Mouse (Mus musculus) monocyte, adult 5-6 weeks (primary cell): ENCODE results near the gene Zbtb20. TPM values are rescaled to one million over a fixed set of nuclear protein-coding genes. Genes with fewer than 3 reads are reported as not detected.

ENCODE experiments used
- ATAC-seq: fragments of 153-309, 156-312 bp; replicated peaks from 2 replicates; pipeline ENCODE4 v1.8.0; 2017; ENCODE audit warnings: mild to moderate bottlenecking; ENCODE audit not compliant: low TSS enrichment, insufficient number of reproducible peaks, severe bottlenecking, poor library complexity, low FRiP score
- total RNA-seq: library from RNA; stranded (forward); fragments of 200-1000, 200-491, 200-594 nt; gene quantifications from 3 replicates; pipeline ENCODE4 v1.2.3, GENCODE M21; 2017

Gene Zbtb20
- total RNA-seq, 1 experiment from 2014 or later: 9.1 TPM

DNA sequence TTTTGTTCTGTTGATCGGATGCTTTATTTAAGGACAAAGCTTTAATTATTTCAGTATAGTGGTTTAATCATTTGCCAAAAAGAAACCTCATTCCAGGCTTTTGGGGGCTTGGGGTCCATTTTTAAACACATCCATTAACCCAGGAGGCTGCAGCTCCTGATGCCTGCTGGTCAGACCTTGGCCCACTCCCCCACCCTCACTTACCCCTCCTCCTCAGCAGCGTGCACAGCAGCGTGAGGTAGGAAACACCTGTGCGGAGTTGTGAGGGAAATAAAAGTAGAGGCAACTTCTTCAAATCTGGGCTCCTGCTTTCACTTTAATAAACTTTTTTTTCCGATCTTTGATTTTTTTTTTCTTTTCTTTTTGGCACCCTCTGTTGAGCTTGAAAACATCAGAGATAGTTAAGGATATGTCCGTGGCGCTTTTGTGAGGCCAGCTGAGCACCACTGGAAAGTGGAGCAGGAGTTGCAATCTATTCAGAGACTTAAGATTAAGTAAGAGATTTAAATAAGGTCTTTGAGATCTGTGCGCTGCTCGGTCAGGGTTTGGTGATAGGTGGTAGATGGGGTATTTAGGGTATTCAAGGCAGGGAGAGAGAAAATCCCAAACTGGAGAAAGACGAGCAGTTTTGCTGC lies 631.2 kb downstream of the Zbtb20 start:
- no peak for ATAC-seq

DNA sequence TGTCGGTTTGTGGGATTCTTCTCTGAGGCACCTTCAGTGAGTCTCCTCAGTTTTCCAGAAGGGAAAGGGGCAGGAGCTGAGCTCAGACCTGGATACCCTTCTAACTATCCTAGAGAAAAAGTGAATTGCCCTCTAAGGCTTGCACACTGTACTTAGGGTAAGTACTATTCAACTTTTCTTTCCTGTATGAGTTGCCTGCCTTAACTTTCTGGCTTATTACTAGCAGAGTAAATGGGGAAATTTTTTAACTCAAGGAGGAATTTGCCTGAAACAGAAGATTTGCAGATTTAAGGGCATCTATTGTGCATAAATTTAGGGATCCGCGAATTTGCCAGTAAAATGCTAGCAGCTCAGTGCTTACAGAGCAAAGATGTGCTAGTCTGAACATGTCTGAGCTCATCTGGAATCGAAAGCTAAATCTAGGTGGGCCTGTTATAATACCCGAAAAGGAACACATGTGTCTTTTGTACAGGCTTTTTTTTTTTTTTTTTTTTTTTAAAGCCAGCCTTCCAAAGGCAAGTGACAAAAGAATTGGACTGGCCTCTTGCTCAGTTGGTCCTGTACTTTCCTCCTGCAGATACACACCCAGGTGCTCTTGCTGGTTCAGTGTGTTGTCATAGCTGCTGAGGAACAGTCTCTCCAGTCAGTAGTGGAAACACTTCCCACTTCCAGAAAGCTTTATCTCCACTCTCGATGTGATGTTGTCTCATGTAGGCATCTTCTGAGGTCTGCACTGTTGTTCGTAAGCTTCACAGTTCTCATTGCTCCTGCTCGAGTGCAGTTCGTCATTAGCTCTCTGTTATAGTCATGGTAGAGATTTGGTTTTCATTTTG lies 632.7 kb downstream of the Zbtb20 start:
- no peak for ATAC-seq

DNA sequence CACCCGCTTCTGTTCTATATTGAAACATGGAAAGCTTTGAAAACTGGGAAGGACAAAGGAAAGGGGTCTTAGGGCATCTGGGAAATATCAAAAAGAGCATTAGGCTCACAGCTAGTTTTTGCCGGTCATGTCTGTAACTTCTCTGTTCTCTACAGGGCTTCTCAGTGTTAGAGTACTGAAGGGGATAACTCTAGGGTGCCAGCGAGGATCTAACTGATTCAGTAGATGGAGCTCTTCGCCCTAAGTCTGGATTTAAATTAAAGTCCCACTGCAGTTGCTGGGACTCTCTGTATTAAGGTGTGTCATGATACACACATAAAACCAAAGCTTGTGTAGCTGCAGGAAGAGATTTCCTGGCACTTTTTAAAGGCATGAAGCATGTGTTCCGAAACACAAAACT lies 634.8 kb downstream of the Zbtb20 start:
- ATAC-seq: no peak

DNA sequence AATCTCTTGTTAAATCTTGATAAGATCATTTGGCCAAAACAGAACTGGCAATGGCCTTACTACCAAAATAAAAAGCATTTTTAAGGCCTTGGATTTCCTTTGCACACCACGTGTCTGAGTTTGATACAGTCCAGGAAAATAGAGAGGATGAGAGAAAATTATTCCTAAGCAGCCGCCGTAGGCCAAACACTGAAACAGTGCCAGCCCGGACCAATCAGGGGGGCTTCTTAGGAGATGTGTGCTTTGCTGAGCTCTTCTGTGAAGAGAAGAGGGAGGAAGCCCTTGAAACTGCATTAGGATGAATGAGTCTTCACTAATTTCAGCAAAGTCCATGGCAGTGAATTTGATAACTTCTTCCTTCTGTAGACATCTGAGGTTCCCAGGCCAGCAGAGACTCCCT lies 635.9 kb downstream of the Zbtb20 start:
- ATAC-seq: no peak

DNA sequence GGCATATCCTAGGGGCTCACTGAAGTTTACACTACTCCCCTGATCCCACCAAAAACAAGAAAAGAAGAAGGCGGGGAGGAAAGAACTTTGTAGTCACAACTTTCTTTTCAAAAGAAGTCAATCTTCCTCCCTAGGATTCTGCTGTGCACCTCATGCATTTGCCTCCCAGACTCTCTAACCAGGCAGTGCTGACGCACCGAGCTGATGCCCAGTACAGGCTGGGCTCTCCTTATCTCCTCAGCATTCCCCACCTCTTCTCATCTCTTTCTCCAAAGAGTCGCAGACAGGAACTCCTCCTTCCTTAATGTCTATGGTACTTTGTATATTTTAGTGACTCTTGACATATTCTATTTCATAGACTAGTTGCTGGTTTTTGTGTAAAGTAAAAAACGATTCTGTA lies 638.3 kb downstream of the Zbtb20 start:
- ATAC-seq: no peak

DNA sequence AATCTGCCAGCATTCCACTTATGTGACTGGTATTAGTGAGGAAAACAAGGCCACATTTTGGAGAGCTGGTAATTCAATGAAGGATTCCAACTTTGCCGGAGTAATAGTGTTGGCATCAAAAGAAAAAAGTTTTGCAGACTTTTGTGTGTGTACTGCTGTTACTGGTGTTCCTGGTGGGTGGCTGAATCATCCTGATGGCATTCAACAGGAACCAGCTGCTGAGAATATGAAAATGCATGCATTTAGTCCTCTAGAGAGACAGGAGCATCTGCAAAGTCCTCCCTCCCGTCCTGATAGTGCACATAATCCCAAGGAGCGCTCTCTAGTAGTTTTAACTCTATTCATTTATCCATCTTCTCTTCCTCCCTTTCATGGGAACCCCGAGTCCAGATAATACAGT lies 639.9 kb downstream of the Zbtb20 start:
- ATAC-seq: no peak

DNA sequence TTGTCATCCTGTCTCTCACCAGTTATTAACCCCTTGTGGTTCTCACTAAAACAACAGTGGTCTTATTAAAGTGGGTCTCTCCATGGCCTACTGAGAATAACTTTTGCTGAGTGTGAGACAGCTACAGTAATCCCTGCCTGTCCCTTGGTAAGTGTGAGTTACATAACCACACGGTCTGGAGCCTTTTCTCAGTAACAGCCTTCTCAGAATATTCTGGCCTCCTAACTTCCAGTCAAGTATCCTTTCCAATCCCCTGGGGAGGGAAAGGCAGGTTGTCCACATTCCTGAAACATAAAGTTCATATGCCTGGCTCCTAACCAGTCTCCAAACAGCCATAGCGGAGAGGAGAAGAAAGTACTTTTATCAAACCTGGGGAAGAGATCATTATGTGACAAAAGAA lies 644.6 kb downstream of the Zbtb20 start:
- ATAC-seq: no peak

DNA sequence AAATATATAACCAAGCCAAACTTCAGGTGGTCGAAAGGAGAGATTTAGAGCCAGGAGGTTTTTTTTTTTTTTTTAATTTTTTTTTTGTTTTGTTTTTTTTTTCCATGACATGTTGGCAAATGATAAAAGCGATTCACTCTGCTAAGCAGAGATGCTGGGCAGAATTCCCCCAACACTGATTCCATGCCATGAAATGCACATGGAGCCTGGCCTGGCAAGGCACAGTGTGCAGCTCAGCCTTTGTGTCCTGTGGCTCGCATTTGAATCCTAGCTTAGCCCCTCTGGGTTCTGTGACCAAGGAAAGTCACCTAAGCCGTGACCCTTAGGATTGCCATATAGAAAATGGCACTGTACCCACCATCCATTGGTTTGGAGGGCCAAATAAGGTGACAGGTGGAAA lies 646.8 kb downstream of the Zbtb20 start:
- ATAC-seq: no peak

DNA sequence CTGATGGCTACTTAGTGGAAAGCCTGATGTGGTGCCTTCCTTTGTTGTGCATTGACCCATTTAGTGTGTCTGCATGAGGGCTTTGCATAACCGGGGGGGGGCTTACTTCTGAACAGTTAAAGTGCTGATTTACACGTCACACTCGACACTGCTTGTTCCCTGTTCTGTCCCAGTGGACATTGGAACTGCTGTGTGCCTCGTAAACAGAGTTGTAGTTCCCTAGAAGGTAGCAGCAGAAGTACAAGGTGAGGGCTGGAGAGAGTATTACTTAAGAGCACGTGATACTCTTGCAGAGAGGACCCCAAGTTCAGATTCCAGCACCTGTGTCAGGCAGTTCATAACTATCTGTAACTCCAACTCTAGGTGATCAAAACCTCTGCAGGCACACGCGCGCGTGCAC lies 648.5 kb downstream of the Zbtb20 start:
- ATAC-seq: no peak

DNA sequence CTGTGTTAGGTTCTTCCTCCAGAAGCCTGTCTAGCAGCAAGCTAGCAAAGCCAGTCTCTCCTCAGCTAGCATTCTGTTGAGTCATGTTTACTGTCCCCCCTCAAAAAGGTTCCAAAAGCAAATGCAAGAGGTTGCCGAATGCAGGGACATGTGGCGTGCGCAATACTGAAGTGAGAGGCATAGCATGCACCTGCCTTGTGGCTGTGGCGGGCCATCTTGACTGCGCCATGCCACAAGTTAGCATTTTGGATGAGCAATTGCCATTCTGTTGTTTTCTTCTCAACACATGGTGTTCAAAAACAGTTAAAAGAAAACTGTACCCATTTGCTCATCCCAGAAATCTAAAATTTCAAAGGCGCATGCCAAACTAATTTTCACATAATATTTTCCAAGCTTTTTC lies 649.9 kb downstream of the Zbtb20 start:
- no peak for ATAC-seq

DNA sequence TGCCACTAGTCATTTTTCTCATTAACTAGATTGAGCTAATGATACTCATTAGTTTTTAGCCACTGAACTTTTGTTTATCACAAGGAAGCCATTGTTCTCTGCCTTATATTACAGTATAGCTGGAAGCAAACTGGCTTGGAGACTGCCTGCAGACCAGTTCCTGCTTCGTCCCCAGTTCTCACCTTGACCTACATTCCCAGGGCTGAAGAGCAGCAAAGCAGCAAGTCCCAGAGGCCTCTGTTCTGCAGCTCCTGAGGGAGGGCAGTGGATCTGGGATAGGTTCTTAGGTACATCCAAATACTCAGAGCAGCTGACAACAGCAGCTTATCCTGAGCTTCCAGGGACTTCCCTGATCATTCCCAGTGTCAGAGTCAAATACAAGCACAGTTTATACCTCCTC lies 652.6 kb downstream of the Zbtb20 start:
- ATAC-seq: no peak

DNA sequence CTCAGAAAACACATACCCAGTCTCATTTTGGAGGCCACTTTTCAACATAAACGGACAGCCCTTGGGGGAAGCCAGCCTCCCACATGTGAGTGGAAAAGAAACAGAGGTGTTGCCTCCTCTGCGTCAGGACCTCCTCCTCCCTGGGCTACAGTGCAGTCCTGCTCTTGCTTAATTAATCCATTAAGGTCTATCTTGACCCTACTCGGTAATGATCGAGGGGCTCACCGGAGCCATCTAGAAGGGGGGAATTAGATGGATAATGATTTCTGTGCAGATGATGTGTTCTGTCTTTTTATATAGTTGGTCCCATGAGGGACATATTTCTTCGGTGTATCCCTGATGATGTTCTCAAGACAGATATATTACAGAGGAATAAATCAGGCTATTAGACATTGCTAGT lies 655.6 kb downstream of the Zbtb20 start:
- no peak for ATAC-seq

DNA sequence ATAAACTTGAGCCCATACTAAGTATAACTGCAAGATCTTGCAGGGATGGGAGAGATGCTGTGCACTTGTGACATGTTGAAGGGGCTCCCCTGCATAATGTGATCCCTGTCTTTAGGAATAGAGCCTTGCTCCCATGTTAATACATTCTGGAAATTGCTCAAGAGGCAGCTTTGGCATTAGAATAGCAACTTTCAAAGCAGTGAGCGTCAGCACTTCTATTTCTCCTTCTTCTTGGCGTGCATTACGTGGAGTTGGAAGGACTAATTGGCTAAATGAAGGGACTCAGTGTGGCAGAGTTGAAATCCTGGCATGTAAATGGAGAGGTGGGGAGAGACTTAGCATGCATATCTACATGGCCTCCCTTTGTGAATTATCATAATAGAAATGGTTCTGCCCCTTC lies 658.4 kb downstream of the Zbtb20 start:
- ATAC-seq: no peak

DNA sequence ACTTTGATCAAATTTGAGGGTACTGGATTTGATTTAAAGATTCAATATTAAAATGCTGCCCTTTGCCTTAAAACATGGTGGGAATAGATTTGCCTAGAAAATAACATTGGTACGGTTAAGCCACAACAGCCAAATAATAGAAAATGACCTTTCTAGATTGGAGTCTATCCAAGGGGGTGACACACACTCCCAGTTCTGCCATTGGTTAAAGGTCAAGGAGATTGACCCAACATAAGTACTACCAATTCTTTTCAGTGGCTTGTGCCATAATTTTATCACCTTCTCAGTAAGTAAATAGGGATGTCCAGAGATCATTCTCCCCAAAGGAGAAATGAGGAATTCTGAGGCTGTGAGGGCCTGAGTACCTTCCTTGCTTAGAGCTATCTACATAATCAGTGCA lies 660.2 kb downstream of the Zbtb20 start:
- no peak for ATAC-seq

DNA sequence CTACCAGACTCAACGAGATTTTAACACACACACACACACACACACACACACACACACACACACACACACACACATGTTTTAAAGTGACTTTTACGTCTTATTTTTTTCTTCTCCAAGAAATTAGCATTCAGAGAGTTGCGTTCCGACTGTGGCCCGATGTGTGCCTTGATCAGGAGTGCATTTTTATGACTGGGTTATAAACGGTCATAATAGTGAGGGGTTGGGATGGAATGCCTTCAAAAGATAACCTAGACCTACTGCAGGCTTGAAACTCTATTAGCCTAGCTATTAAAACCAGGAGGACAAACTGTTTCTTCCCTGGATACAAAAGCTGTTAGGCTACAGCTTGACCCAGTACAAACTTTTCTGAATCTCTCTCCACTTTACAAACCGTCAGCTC lies 661.5 kb downstream of the Zbtb20 start:
- no peak for ATAC-seq

DNA sequence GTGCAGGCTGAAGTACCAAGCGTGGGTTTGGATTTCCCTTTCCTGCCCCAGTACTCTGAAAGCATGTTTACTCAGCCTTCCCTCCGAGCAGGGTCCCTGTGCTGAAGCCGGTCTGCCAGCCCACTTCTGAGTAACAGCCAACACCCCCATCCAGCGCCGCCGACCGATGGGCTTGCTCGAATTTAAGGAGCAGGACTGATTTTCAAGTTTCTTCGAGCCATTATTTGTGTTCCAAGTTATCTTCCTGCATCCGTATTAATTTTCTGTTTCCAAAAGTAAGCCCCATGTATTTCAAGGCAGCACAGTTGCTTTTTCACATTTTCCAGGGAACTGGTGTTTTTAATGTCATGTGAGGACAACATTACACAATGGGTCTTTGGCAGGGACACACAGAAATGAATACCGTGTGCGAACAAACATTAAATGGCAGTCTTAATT lies 664.0 kb downstream of the Zbtb20 start:
- no peak for ATAC-seq

DNA sequence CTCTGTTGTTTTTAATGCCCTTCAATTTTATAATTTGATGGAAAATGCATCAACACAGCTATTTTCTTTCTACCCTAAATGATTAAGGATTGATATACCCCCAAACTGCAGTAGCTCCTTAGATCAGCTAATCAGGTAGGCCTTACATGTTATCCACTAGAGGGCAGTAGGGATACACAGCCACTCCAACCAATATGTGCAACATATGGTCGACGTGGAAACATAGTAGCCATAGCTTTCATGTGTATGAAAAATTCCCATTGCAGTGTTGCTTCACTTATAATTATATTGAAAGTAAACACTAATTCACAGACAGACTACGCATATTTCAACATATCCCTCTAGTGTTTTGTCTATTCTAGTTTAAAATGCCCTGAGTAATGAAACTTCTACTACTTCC lies 664.4 kb downstream of the Zbtb20 start:
- ATAC-seq: peak; percentile 85; the same call in 1 of the 2 replicates

DNA sequence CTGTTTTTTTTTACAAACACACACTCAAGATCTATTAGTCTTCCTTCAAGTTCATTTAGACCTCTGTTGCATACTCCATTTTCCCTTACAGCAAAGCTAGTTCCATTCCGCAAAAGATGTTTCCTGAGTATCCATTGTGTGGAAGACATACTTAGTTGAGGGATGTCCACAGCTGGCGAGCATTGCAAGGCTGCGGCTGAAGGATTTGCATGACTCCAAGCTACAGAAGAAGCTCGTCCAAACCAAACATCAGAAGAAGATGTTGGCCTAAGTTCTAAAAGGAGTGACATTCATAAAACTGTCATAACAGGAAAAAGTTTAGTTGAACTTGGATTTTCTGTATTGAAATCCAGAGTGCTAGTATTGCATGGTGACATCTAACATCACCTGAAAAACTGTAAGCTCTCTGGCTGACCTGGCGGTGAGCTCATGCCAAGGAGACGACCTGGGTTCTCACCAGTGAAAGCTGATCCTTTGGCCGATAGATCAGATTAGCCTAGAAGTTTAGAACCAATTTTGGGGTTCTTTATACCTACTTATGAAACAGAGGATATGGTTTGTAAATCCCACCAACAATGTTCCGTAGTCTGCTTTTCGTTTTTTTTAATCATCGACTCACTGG lies 665.0 kb downstream of the Zbtb20 start:
- no peak for ATAC-seq

DNA sequence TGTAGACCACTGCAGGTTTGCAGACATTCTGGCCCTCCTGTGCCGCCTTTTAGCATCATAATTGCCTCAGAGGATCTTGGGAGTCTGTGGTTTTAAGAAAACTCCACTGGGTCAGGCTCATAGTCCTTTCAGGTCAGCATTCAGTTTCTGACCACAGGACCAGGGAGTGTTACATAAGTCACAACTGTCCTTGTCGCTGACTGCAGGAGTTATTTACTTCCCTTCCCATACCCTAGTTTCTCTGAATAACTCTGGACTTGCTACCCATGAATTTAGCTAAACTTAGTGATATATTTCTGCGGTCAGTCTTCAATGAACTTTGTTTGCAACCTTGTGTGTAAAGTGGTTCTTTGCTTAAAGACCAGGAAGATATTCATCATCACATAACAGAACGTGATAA lies 669.6 kb downstream of the Zbtb20 start:
- no peak for ATAC-seq
